Mouse (Mus musculus) megakaryocyte-erythroid progenitor cell, adult 5-6 weeks (primary cell): ENCODE measurements around the gene Sema3a. TPM values are rescaled to one million over a fixed set of nuclear protein-coding genes. Genes with fewer than 3 reads are reported as not detected.
"Not testable (repeated sequence)": the region's sequence is repeated elsewhere in the genome, so short reads cannot be mapped to it uniquely, and the experiment has no call there.

Experiments
- ATAC-seq: replicated peaks from 2 replicates; pipeline ENCODE4 v1.8.0; 2016; ENCODE audit warnings: mild to moderate bottlenecking, inconsistent platforms; ENCODE audit not compliant: severe bottlenecking, poor library complexity, low FRiP score, low TSS enrichment
- total RNA-seq, 2 experiments: library from RNA; stranded (forward) in 1 of 2; stranded (reverse) in 1 of 2; fragments of 200-1000, 215-1000 nt in 1 of 2; fragments of >200 nt in 1 of 2; fragmentation: Nextera tagmentation in 1 of 2; gene quantifications; 2 replicates each; pipeline ENCODE4 v1.2.3; 2014 to 2017

Sema3a gene
- total RNA-seq, 2 experiments from 2014 or later: not detected

DNA sequence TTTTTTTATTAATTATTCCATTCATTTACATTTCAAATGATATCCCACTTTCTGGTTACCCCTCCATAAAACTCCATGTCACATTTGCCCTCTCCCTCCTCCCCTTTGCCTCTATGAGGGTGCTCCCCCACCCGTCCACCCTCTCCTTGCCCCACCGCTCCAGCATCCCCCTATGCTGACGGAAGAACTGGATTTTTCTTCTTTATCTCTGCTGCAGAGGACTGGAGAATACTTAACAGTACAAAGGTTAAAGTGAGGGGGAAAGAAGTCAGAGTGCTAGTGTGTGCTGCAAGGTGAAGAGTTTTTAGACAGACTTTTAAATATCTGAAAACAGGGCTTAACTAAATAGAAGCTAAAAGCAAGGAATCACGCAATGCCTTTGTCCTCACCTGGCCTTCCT, 391.8 kb downstream of the Sema3a start:
- ATAC-seq: no peak

DNA sequence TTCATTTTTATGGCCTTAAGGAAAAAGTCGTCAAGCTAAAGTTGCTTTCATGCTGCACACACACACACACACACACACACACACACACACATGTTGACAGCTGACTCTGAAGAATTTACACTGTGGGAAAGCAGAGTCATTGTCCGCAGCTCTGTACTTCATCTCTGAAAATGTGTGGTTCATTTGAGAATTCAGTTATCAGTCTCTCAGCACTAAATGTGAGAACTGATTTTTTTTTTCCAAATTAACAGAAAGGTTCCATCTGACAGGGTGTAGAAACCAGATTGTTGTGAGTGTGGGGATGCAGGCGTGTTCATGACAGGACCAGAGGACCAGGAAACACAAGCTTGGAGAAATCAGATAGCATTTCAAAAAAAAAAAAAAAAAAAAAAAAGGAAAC, 400.4 kb downstream of the Sema3a start:
- ATAC-seq: no peak

DNA sequence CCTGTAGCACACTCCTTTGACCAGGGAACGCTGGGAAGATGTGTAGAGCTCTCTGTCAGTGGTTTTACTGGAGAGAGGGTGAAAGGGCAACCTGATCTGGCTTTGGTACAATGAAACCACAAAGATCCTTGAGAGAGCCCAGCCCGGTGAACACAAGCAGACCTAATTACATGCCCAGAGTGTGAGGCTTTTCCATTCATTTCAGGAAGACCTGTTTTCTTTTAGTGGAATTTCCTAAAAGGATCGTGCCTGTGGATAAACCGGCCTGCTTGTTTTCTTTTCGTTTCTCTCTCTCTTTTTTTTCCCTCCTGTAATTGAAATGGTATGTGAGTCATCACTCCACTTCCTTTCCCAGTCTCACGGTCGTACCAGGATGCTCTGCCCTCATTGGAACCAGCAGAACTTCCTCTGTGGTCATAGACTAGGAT, 401.8 kb downstream of the Sema3a start:
- ATAC-seq: no peak

DNA sequence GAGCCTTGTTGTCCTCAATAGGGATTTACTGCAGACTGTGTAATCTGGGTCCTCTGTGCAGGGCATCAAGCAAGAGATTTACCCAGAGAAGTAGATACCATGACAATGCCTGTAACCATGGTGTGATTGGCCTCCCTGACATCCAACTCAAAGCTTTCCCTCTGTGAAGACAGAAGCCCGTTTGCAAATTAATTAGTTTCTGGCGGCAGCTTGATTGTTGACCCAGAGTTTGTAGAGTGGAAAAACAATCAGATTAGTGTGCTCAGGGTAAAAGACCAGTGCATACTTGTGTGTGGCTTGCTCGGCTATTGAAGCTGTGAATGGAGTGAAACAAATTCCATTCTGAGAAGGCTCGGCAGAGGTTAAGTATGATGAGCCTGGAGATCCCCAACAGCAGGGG, 404.0 kb downstream of the Sema3a start:
- no peak for ATAC-seq

DNA sequence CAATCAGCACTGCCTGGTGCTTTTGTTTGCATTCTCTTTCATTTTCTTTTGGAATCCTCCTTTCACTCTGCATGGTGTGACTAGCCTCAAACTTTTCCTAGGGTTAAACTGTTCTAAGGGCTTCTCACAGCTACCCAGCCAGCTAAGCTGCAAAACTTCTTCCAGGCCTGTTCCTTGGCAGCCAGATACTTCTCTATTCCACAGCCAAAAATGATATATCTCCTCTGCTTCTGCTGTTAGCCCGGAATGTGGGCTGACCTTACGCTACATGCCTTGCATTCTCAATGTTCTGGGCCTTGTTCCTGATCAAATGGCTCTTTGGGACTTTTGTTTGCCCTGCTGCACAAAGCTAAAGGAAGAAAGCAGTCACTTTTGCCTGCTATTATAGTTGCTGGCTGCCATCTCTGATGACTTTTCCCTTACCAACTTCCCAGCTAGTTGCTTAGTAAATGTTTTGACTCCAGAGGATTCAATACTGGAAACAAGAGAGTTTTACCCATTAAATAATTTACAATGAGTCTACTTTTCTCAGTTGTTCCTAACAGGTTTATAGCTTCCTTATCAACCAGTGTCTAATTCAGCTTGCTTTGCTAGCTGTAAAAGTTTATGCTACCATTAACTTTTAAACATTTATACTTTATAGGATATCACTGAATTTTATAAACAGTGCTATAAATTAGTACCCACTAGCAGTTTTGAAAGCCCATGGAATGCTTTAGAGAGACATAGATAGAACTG, 422.4 kb downstream of the Sema3a start:
- no peak for ATAC-seq

DNA sequence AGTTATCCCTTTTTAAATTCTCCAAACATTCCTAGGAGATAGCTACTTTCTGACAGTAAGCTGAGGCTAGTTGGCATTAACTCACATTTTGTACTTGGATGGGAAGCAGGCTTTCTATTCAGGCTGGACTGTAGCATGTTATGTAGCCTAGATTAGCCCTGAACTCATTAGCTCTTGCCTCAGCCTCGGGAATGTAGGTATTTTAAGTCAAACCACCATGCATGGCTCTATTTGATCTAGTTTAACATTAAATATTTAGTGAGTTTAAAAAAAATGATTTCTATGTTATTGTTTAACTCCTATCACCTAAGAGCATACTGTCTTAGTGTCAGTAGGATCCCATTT, 423.0 kb downstream of the Sema3a start:
- ATAC-seq: no peak

DNA sequence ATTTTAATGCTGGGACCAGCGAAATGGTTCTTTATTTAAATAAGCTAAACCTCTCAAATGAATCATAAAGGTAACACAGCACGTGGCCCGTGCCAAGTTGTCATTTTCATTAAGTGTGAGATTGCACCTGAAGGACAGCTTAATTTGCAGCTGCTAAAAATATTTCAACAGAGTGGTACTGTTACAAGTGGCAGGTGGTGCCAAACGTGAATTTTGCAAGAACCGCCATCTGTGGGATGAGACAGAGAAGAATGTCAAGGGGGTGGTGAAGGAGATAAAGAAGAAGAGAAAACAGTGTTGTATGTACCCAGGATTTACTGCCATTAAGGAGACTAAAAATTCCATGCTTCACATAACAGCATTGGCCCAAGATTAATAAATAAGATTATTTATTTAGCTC, 423.9 kb downstream of the Sema3a start:
- ATAC-seq: no peak

DNA sequence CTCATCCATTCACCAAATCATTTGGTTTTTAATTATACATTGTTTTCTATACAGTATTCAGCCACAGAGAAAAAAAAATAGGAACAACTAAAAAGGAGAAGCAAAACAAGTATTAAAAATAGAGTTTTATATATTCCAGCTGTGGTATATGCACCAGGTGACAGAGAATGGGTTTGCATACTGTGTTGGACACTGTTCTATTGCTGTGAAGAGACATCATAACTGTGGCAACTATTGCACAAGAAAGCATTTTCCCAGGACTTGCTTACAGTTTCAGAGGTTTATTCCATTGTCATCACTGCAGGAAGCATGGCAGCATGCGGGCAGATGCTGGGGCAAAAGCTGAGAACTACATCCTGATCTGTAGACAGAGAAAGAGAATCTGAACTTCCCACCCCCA, 425.7 kb downstream of the Sema3a start:
- no peak for ATAC-seq

DNA sequence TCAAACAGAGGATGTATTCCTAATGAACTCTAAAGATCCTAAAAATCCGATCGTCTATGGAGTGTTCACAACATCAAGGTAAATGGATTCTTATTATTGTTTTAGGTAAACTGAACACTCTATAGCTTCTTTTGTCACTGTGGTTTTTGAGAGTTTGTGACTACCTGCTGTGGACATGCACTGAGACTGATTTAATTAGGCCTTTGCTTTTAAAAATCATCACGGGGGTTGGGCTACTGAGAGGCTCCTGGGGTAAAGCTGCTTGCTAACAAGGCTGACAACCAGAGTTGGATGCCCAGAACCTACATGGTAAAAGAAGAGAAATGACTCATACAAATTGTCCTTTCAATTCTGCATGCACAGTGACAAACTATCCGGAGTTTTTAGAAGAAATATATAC, 432.0 kb downstream of the Sema3a start:
- no peak for ATAC-seq

DNA sequence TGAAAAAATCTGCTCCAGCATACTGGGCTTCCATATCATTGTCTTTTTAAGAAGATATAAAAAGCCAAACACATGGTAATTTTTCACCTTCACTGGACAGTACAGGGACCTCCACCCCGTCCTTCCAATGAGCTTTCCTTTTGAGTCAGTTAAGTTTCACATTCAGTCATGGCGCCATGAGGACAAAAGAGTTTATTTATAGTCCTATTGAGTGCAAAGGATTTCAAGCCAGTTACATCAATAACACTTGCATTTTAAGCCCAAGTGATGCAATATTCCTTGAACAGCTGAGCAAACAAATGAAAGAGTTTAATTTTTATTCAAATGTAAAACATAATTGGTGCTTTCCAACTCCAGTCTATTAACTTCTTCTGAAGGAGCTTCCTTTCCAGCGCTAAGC, 448.7 kb downstream of the Sema3a start:
- ATAC-seq: no peak

DNA sequence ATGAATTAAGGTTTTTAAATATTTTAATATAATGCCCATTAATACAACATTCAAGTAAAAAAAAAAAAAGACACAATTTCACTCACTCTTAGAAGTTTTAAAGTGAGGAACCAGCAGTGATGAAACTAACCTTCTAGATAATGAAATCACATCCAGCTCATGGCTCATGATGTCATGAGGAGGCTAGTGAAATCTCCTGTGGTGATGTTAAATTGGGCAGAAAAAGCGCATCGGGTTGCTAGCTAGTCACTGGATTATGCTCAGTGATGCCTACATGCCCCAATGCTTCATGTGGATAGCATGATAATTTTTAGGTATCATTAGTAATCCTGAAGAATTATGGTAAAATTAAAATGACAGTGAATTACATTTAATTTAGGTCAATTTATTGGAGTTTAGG, 453.9 kb downstream of the Sema3a start:
- no peak for ATAC-seq

DNA sequence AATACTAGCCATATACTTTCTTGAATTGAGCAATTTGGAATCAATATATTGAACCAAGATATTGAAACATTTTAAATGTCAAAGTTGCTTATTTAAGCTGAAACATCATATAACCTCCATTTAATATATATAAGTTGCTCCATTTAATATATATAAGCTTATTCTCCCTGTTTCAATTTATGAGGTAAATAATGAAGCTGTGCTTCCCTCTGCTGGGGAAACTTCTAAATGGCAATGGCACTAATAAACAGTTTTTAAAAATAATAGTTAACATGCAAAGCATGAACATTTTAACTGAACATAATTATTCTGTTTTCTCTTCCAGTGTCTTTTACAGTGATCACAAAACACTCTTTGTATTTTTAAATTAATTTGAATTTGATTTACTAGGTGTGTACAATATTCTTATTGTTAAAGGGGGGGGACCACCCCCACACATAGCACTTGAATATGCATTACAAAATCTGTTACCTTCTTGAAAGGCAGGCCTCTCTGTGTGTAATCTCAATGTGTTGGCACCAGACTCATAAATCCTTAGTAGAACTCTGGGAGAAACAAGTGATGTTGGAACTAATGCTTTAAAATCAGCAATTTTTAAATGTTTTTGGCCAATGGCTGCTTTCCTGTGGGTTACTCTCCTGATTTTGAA, 460.5 kb downstream of the Sema3a start:
- ATAC-seq: no peak

DNA sequence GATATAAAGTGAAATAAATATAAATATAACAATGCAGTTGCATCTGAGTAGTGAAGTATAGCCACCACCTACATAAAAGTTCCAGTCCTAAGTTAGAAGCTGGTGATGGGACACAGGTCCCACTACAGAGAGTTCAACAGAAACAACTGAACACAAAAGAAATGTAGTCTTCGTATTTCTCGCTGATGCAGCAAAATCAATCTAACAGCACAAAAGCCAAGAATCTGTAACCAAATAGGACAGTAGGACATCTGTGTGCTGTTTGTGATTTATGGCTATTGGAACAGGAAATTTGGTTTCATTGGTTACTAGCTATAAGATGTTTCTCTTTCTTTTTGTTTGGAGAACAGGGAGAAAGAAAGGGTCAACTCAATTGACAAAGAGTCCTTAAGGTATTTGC, 469.2 kb downstream of the Sema3a start:
- no peak for ATAC-seq

DNA sequence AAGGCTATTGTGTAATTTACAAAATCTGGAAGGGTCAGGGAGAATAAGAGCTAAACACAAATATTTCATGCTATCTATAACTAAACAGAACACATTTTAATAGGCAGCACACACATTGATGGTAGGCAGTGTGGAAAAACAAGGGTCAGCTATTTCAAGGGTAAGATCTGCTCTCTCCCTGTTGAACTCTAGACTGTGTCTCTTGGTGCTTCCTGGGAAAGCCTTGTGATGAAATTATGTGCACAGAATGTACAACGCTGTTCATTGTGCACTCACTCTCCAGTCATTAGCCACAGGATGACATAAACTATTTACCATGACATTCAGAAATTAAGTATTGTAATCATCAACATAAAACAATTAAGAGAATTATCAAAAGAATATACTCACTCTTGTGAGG, 486.4 kb downstream of the Sema3a start:
- no peak for ATAC-seq

DNA sequence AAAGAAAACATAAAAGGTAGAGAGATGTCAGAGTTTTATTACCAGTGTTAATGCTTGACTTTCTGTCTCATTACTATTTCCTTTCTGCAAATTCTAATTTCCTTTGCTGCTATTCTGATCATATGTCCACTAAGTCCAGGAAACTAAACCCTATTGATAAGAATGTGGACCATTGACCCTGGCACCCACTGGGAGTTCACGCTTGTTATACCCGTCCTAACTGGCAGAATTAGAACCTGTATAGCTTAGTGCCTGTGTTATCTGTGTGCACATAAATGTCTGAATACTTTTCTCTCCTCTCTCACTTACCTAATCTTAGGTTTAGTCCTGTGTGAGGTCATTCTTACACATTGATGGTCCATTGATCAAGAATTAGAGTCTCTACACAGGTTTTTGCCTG, 486.9 kb downstream of the Sema3a start:
- ATAC-seq: no peak

DNA sequence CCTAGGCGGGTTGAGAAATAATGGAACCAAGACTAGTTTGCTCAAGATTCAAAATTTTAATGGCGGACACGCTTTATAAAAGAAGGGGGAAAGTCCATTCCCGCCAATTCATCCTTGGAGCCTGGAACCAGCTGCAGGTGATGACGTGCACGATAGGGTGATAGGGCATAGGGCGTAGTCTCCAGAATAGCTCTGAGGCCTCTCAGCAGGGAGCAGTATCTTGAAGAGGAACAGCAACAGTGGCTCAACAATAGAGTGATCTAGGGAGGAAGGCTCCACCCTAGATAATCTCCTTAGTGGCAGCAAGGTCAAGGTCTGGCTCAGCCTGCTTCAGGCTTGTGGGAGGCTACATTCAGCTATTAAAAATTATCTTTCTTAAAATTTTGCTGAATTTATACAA, 489.4 kb downstream of the Sema3a start:
- ATAC-seq: not testable (repeated sequence)

DNA sequence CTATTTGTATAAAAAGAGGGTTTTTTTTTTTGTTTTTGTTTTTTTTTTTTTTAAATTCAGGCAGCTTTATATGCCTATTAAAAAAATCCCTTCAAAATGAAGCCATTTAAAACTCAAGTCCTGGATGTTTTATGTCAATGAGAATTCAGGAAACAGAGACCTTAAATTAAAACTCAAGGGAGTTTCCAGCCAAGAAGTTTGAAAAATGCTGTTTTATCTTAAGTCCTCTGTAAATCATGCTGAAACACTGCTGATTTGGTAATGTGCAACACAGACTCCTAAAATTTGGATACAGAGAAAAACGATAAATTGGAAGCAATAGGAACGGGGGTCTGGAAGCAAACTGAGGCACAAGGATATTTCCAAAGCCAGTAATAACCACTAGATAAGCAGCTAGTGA, 490.7 kb downstream of the Sema3a start:
- ATAC-seq: no peak

DNA sequence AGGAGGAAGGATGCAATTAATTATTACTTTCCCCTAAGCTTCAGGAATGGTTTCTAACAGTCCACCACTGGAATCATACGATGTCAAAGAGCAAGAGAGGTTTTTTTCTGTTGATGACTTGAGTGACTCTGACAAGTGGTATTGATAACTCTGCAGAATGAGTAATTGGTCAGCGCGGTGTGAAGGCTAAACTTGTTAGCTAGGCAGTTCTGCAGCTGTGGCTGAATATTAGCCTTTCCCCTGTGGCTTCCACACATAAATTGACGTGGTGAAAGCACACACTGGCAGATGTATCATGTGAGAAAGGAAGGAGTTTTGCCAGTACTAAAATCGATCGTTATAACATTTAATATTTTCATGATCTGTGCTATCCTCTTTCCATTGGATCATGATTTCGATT, 497.4 kb downstream of the Sema3a start:
- ATAC-seq: no peak

DNA sequence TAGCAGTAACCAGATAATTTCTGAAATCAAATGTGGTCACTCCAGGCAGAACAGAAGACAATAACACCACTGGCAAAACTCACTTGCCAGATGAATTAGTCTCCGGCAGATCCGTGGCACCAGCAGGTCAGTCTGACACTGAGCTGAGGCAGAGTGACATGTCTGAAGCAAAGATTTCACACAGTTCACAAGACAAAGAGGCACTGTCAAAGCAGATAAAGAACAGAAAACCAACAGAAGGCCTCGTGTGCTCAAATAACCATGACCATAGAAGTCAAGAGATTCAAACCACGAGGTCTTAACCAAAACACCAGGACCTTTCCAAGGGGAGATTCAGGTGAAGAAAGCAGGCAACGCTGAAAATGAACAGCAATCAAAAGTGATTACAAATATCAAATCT, 499.5 kb downstream of the Sema3a start:
- ATAC-seq: no peak

DNA sequence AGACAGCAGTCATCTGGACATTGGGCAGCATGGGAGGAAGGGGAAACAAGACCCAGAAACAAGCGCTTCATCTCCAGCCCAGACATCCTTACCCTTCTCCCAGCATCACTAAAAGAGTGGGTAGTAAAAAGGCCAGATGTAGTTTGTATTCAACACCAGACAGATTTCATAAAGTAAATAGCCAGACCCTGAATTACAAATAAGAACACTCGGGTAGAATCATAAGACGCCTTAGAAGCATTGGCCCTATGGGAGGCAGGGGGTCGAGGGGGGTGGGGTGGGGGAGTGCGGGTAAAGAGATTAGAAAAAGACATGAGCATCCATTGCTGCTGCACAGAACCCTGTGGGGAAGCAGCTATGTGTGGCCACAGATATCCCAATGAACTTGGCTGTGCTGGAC, 500.9 kb downstream of the Sema3a start:
- ATAC-seq: no peak

DNA sequence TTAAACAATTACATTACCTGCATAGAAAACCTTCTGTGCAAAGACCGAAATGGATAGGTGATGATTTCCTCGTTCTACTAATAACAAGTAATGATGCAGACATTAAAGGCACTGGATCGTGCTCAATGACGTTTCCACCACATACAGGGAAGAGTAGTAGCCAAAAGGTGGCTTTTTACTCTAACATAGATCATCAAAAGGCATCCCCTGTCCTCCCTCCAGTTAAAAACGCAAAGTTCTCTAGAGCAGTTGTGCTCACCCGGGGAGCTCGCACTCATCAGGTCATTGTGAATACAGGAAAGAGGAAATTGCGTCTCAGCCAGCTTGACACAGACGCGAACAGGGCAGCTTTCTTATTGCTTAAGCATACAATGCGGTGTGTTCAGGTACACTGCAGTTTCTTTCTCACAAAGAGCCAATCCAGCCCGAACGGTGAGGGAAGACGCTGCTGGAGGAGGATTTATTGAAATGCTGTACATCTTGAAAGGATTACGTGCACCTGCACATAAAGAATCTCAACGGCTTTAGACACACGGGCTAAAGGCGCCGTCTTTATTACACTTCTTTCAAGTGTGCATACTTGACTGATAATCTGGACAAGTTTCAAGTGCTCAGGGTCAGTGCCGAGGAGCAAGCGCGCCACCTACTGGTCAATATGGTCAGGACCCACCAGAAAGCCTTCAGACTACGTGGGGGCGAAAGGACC, 503.5 kb downstream of the Sema3a start:
- ATAC-seq: peak; percentile 99
